Mouse (Mus musculus) heart, adult 18-20 months (tissue): ENCODE measurements around the gene Psmd4. TPM values are rescaled to one million over a fixed set of nuclear protein-coding genes. Genes with fewer than 3 reads are reported as not detected.
"Not testable (repeated sequence)": the region's sequence is repeated elsewhere in the genome, so short reads cannot be mapped to it uniquely, and the experiment has no call there.

Experiments used
- DNase-seq, 2 experiments: peaks; one replicate each; pipeline ENCODE4 v3.0.0; 2021 to 2022; ENCODE audit warnings: mixed read lengths in 1 of 2
- long read RNA-seq, 2 experiments: library from polyadenylated mRNA; stranded (forward); transcript quantifications; one replicate each; pipeline ENCODE4 v2.0.0; 2021
- total RNA-seq, 2 experiments: library from RNA; stranded (reverse); gene quantifications; 2 replicates each; pipeline ENCODE4 v1.2.3; 2021

Gene Psmd4
- 100 to 1,000 TPM; 146 to 151 TPM for total RNA-seq
- long read RNA-seq, experiment 1, transcript Psmd4-202 (10 exons, 1,332 nt): major isoform, 60 of 125 reads
- long read RNA-seq, experiment 1, transcript Psmd4-201 (10 exons, 1,276 nt): minor isoform, 34 of 125 reads
- long read RNA-seq, experiment 1, partial matches to known transcripts: 8 of 125 reads
- long read RNA-seq, experiment 1, other reads (novel, unspliced or antisense): 23 of 125 reads
- long read RNA-seq, experiment 2, transcript Psmd4-201 (10 exons, 1,276 nt): major isoform, 23 of 67 reads
- long read RNA-seq, experiment 2, transcript Psmd4-202 (10 exons, 1,332 nt): minor isoform, 20 of 67 reads
- long read RNA-seq, experiment 2, partial matches to known transcripts: 4 of 67 reads
- long read RNA-seq, experiment 2, other reads (novel, unspliced or antisense): 20 of 67 reads

GRCm38 (mm10) chr3:95042166-95042837 is at the start of gene Psmd4:
Psmd4 (minus strand) TSS chr3:95042614.
- DNase-seq: peak; percentile 98 to 99

GRCm38 (mm10) chr3:95088071-95088470 is 45.7 kb upstream of the Psmd4 start:
- DNase-seq: no peak

- no peak for DNase-seq
Measured at GRCm38 (mm10) chr3:95071606-95072005, 29.2 kb upstream of the Psmd4 start.

- peak; percentile 28 to 58 for DNase-seq
Measured at GRCm38 (mm10) chr3:95066570-95066969, 24.2 kb upstream of the Psmd4 start.

GRCm38 (mm10) chr3:95066095-95066494 is 23.7 kb upstream of the Psmd4 start:
- peak; percentile 10 to 16 for DNase-seq

- no peak for DNase-seq
Measured at GRCm38 (mm10) chr3:95065553-95065952, 23.1 kb upstream of the Psmd4 start.

GRCm38 (mm10) chr3:95063741-95064140 is 21.3 kb upstream of the Psmd4 start:
- DNase-seq: no peak

- DNase-seq: peak; percentile 17 to 45
Measured at GRCm38 (mm10) chr3:95058078-95058477, 15.7 kb upstream of the Psmd4 start.

- DNase-seq: no peak
Measured at GRCm38 (mm10) chr3:95056275-95056674, 13.9 kb upstream of the Psmd4 start.

GRCm38 (mm10) chr3:95054481-95055260 is 12.3 kb upstream of the Psmd4 start:
- peak in 1 of 2 experiments; percentile 24 for DNase-seq

- DNase-seq: peak; percentile 27 to 56
Measured at GRCm38 (mm10) chr3:95053701-95054100, 11.3 kb upstream of the Psmd4 start.

- DNase-seq: peak; percentile 28 to 60
Measured at GRCm38 (mm10) chr3:95052959-95053358, 10.5 kb upstream of the Psmd4 start.

GRCm38 (mm10) chr3:95047914-95048313 is 5.5 kb upstream of the Psmd4 start:
- no peak for DNase-seq

GRCm38 (mm10) chr3:95046462-95047057 is 4.1 kb upstream of the Psmd4 start:
- DNase-seq: no peak

GRCm38 (mm10) chr3:95043251-95043650 is 837 bp upstream of the Psmd4 start:
- no peak for DNase-seq

GRCm38 (mm10) chr3:95042838-95043229 is 420 bp upstream of the Psmd4 start:
- no peak for DNase-seq

GRCm38 (mm10) chr3:95041625-95042024 is 789 bp downstream of the Psmd4 start:
- DNase-seq: no peak

- DNase-seq: no peak
Measured at GRCm38 (mm10) chr3:95029953-95030352, 12.5 kb downstream of the Psmd4 start.

GRCm38 (mm10) chr3:95029291-95029827 is 13.1 kb downstream of the Psmd4 start:
- DNase-seq: not testable (repeated sequence)

GRCm38 (mm10) chr3:95028603-95029002 is 13.8 kb downstream of the Psmd4 start:
- DNase-seq: no peak

GRCm38 (mm10) chr3:95027701-95028100 is 14.7 kb downstream of the Psmd4 start:
- peak in 1 of 2 experiments; percentile 32 for DNase-seq
